Mouse (Mus musculus): Measurements from ENCODE around the gene BC147527.

DNA sequence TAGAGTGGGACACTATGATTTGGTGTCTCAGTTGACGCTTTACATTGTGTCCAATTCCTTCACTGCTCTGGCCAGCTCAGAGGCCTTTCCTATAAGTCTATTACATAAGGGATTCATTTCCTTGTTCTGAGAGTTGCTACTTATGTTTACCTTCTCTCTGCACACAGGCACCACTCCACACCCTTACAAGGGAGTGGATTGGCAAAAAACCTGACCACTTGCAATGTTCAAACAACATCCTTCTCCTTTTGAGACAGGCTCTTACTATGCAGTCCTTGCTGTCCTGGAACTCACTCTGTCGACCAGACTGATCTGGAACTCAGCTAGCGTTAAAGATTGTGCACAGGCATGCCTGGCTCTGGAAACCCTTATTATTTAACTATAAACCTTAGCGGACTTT, 10.6 kb downstream of the BC147527 start:
- TF ChIP-seq CHD2 (IDR thresholded peaks at IDR 0.05; ENCODE audit: low read depth, low read length) (no peak), HCFC1 (IDR thresholded peaks at IDR 0.05; ENCODE audit: borderline replicate concordance, insufficient read depth, low read length) (no peak)

Measured in ES-E14 (cell line).